Mouse (Mus musculus) ES-E14 (cell line): Measurements from ENCODE around the gene Cebpg.

Experiments used
- CHD2 ChIP-seq: IDR thresholded peaks from 2 replicates; pipeline ENCODE4 v1.6.1; 2014; ENCODE audit warnings: mild to moderate bottlenecking, low read depth, low read length, inconsistent platforms
- ZNF384 ChIP-seq: IDR thresholded peaks from 2 replicates; pipeline ENCODE4 v1.6.1; 2012; ENCODE audit warnings: low read depth, low read length, inconsistent platforms

GRCm38 (mm10) chr7:35035565-35035964 is 20.8 kb downstream of the Cebpg start:
- TF ChIP-seq CHD2 (no peak), ZNF384 (no peak)
